Mouse (Mus musculus) midbrain, postnatal 0 days (tissue): ENCODE data around the gene Upp2. TPM values are rescaled to one million over a fixed set of nuclear protein-coding genes. Genes with fewer than 3 reads are reported as not detected.

Experiments used
- ATAC-seq: fragments of 200-750 bp; cut with Nextera tagmentation; 2 replicates; pipeline ENCODE4 v1.8.0; 2017; ENCODE audit warnings: moderate number of reproducible peaks, mild to moderate bottlenecking, moderate TSS enrichment, moderate library complexity; ENCODE audit not compliant: low FRiP score
- DNase-seq: peaks from one replicate; pipeline ENCODE4 v3.0.0-alpha.2; 2015; ENCODE audit warnings: low spot score
- H3K27ac ChIP-seq: fragments of 300-500 bp; sonication (generic); 2 replicates; pipeline ENCODE4 v1.5.1; 2014; ENCODE audit warnings: low read depth, mild to moderate bottlenecking, low read length, mixed read lengths
- H3K27me3 ChIP-seq: fragments of 300-500 bp; sonication (generic); 2 replicates; pipeline ENCODE4 v1.6.1; 2014; ENCODE audit warnings: low read length, control low read depth, mixed read lengths; ENCODE audit not compliant: insufficient read depth
- H3K36me3 ChIP-seq: fragments of 300-500 bp; sonication (generic); 2 replicates; pipeline ENCODE4 v1.6.1; 2014; ENCODE audit warnings: low read length, control low read depth, mixed read lengths; ENCODE audit not compliant: insufficient read depth
- H3K4me1 ChIP-seq: fragments of 300-500 bp; sonication (generic); 2 replicates; pipeline ENCODE4 v1.6.1; 2014; ENCODE audit warnings: mild to moderate bottlenecking, control low read depth, antibody characterized with exemption, low read length, mixed read lengths; ENCODE audit not compliant: insufficient read depth
- H3K4me2 ChIP-seq: fragments of 300-500 bp; sonication (generic); 2 replicates; pipeline ENCODE4 v1.6.1; 2014; ENCODE audit warnings: low read depth, mild to moderate bottlenecking, low read length, mixed read lengths; ENCODE audit not compliant: poor library complexity, severe bottlenecking
- H3K4me3 ChIP-seq: fragments of 300-500 bp; sonication (generic); 2 replicates; pipeline ENCODE4 v1.5.1; 2014; ENCODE audit warnings: low read depth, mild to moderate bottlenecking, low read length, moderate library complexity
- H3K9ac ChIP-seq: fragments of 300-500 bp; sonication (generic); replicated peaks from 2 replicates; pipeline ENCODE4 v1.6.1; 2014; ENCODE audit warnings: mild to moderate bottlenecking, low read length, moderate library complexity, mixed read lengths; ENCODE audit not compliant: poor library complexity, severe bottlenecking
- H3K9me3 ChIP-seq: fragments of 300-500 bp; sonication (generic); 2 replicates; pipeline ENCODE4 v1.6.1; 2016; ENCODE audit warnings: low read length, control low read depth
- CTCF ChIP-seq: IDR thresholded peaks from 2 replicates; pipeline ENCODE4 v1.5.1; 2016; ENCODE audit warnings: antibody characterized with exemption, mild to moderate bottlenecking
- WGBS: fragments of 180-500 bp; shearing (Covaris S2); extraction: QIAGEN DNeasy Blood & Tissue Kit; methylation state at CpG from one replicate; pipeline ENCODE4 v1.1.7; 2014; 5-methylcytosine and 5-hydroxymethylcytosine counted together
- polyA plus RNA-seq: library from polyadenylated mRNA; unstranded; fragments of >200 nt; fragmentation: Nextera tagmentation; extraction: Ambion mirVana; gene quantifications from 2 replicates; pipeline ENCODE4 v1.2.1, GENCODE M21; 2015
- total RNA-seq: library from RNA; depleted of rRNA; stranded (reverse); fragments of >200 nt; gene quantifications from 2 replicates; pipeline ENCODE4 v1.2.3, GENCODE M21; 2014

Gene Upp2
- total and polyA plus RNA-seq, 2 experiments from 2014 or later = 11.6 TPM

- Histone ChIP-seq H3K4me3 (no peak overlapping the region), H3K9ac (no peak overlapping the region), H3K36me3 (no peaks in the 10 kb centered on the region), H3K27me3 (no peaks in the 10 kb centered on the region), H3K4me2 (no peak overlapping the region), H3K27ac (no peak overlapping the region), H3K4me1 (no peaks in the 10 kb centered on the region), H3K9me3 (no peaks in the 10 kb centered on the region)
- no peak for TF ChIP-seq CTCF
- WGBS = 73% methylated on average over 3 of the region's 3 CpGs
- ATAC-seq (no peak), DNase-seq (no peak)
Measured at GRCm38 (mm10) chr2:58754736-58755135, 187.6 kb downstream of the Upp2 start.

GRCm38 (mm10) chr2:58758081-58758480 is 191.0 kb downstream of the Upp2 start:
- DNase-seq = no peak
- Histone ChIP-seq H3K9ac (no peak overlapping the region), H3K9me3 (no peaks in the 10 kb centered on the region), H3K4me2 (no peak overlapping the region), H3K4me3 (no peak overlapping the region), H3K27ac (no peak overlapping the region), H3K27me3 (no peaks in the 10 kb centered on the region), H3K36me3 (no peaks in the 10 kb centered on the region), H3K4me1 (no peaks in the 10 kb centered on the region)
- TF ChIP-seq CTCF = no peak
- WGBS = 56% methylated on average over 2 of the region's 2 CpGs
- ATAC-seq = no peak

- Histone ChIP-seq H3K4me2 (no peak overlapping the region), H3K9me3 (no peaks in the 10 kb centered on the region), H3K27me3 (no peaks in the 10 kb centered on the region), H3K36me3 (no peaks in the 10 kb centered on the region), H3K27ac (no peak overlapping the region), H3K4me3 (no peak overlapping the region), H3K4me1 (no peaks in the 10 kb centered on the region), H3K9ac (no peak overlapping the region)
- no peak for ATAC-seq
- DNase-seq = no peak
- TF ChIP-seq CTCF = no peak
- WGBS = 70% methylated on average over 5 of the region's 5 CpGs
Measured at GRCm38 (mm10) chr2:58759676-58760075, 192.6 kb downstream of the Upp2 start.

GRCm38 (mm10) chr2:58765141-58765540 is 198.0 kb downstream of the Upp2 start:
- H3K27ac ChIP-seq = no peak overlapping the region
- no peaks in the 10 kb centered on the region for H3K36me3 ChIP-seq
- ATAC-seq = no peak
- H3K4me1 ChIP-seq = no peaks in the 10 kb centered on the region
- no peak overlapping the region for H3K4me2 ChIP-seq
- no peak for TF ChIP-seq CTCF
- DNase-seq = no peak
- H3K9me3 ChIP-seq = no peaks in the 10 kb centered on the region
- no peak overlapping the region for H3K4me3 ChIP-seq
- H3K9ac ChIP-seq = no peak overlapping the region
- 92% methylated on average over 8 of the region's 8 CpGs for WGBS
- no peaks in the 10 kb centered on the region for H3K27me3 ChIP-seq

- ATAC-seq (no peak), DNase-seq (no peak)
- 82% methylated on average over 9 of the region's 9 CpGs for WGBS
- Histone ChIP-seq H3K36me3 (no peaks in the 10 kb centered on the region), H3K9me3 (no peaks in the 10 kb centered on the region), H3K9ac (no peak overlapping the region), H3K27me3 (no peaks in the 10 kb centered on the region), H3K4me3 (no peak overlapping the region), H3K4me1 (no peaks in the 10 kb centered on the region), H3K4me2 (no peak overlapping the region), H3K27ac (no peak overlapping the region)
- TF ChIP-seq CTCF = no peak
Measured at GRCm38 (mm10) chr2:58773833-58774232, 206.7 kb downstream of the Upp2 start.

- ATAC-seq = no peak
- no peaks in the 10 kb centered on the region for H3K36me3 ChIP-seq
Measured at GRCm38 (mm10) chr2:58778986-58779495, 211.9 kb downstream of the Upp2 start.

More at GRCm38 (mm10) chr2:58778986-58779495, 211.9 kb downstream of the Upp2 start:
- H3K4me2 ChIP-seq = no peak overlapping the region
- H3K4me1 ChIP-seq = no peaks in the 10 kb centered on the region
- H3K9me3 ChIP-seq = no peaks in the 10 kb centered on the region
- H3K27me3 ChIP-seq = no peaks in the 10 kb centered on the region
- no peak overlapping the region for H3K27ac ChIP-seq
- DNase-seq = no peak
- no peak overlapping the region for H3K4me3 ChIP-seq
- no peak for TF ChIP-seq CTCF
- no peak overlapping the region for H3K9ac ChIP-seq
- WGBS = 89% methylated on average over 3 of the region's 3 CpGs
